Mouse (Mus musculus): ENCODE data around the gene Vmn1r233. TPM values are rescaled to one million over a fixed set of nuclear protein-coding genes. Genes with fewer than 3 reads are reported as not detected.

Vmn1r233 gene
- not detected for polyA plus RNA-seq (2014; fragmentation: Illumina TruSeq; extraction: RNeasy Lipid Tissue Mini Kit (QIAGEN cat#74804); ENCODE audit: low replicate concordance)

DNA sequence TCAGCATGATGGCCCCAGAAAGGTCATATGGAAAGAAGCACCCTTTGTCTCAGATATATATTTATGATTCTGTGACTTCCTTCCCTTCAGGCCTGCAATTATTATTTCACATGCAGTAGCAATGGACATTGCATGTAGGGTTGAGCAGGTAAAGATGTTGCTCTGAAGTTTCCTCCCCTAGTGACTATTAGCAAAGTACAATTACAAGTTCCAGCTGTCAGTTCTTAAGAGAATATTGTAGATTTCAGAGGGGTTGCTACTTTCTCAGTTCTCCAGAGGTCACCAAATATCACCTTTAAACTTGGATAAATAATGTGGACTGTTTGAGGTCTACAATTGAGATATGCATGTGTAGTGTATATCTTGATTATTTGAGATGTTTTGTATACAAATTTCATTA is at the start of gene Vmn1r233:
Vmn1r233 (minus strand) TSS at position 101 of the 400 bp plus-strand sequence.

DNA sequence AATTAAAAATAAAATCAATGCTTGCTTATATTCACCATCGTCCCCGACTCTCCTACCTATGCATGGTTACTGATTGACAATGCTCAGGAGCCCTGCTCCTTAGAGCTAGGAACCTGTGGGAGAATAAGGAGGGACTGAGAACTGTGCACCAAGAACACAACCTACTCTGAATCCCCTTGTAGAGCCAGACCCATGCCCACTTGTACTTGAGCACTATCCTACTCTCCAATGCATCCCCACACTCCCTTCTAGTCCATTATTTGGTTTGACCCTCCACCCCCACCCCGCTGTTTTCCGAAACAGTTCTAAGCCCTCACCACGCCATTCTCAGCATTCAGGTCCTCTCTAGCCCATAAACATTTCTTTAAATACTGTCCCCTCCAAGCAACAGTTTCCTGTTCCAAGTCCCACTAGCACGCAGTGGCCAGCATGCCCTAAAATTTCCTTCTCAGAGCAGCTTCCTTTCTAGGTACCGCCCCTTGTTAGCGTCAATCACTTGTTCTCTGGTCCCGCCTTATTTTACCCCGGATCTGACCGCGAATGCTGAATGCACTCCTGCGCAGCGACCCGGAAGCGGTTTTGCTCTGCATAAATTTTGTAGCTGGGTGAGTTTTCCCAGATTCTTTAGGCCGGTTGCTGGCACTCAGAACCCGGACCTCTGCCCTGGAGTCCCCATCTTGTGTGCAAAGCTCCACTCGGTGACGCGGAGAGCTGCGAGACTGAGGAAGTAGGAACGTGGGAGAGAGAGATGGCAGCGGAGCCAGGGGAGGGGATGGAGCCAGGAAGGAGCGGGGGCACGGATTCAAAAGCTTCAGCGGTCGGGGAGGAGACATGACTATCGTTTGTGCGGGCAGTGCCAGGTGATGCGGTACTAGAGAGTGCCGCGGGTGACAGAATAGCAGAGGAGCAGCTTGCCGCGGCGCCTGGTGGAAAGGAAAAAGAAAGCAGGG is 12.4 kb upstream of the Vmn1r233 start, which contains the start of gene Zfp160:
Zfp160 (plus strand) TSS at position 522 of the 950 bp plus-strand sequence.

DNA sequence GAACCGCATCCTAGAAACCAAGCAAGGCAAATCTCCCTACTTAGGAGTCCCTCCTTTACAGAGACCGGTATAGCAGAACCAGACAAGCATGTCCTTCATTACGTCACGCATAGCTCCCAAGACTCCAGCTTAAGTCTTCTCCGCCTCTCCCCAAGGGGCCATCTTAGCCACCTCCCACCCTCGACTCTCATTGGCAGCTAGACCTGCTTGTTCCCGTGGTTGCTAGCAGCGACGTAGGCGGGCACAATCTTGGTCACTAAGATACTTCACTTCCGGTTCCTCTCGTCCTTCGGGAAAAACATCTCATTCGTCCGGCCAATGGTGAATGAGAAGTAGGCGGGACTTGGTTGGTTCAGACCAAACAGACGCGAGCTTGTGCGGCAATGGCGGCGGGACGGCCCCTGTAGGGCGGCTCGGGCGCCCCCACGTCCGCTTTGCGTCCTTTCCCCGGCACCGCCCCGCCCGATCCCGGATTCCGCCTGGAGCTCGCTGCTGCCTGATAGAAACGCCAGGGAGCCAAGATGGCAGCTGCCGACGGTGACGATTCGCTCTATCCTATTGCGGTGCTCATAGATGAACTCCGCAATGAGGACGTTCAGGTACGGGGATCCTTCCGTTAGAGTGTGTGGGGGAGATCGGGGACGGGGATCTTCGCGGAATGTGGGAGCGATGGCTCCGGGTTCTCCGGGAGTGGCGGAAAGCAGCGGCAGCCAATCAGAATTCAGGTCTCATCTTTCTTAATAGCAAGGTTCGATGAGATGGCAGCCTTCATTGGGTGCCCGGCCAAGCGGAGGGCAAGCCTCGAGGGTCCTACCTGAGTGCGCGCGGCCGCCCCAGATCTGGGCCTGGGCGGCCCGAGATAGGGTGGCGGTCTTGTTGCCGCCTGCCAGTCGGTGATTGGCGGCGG is 51.0 kb downstream of the Vmn1r233 start, which contains the start of gene Ppp2r1a:
Ppp2r1a (plus strand) TSS at position 327 of the 907 bp plus-strand sequence.

Other genes with a start within 250 kb of the Vmn1r233 start
- not detected for gene Vmn1r228, start 210.3 kb downstream of the Vmn1r233 start, polyA plus RNA-seq (2014; fragmentation: Illumina TruSeq; extraction: RNeasy Lipid Tissue Mini Kit (QIAGEN cat#74804); ENCODE audit: low replicate concordance)
- not detected for gene Vmn1r229, start 184.9 kb downstream of the Vmn1r233 start, polyA plus RNA-seq (2014; fragmentation: Illumina TruSeq; extraction: RNeasy Lipid Tissue Mini Kit (QIAGEN cat#74804); ENCODE audit: low replicate concordance)
- not detected for gene Vmn1r230, start 156.0 kb downstream of the Vmn1r233 start, polyA plus RNA-seq (2014; fragmentation: Illumina TruSeq; extraction: RNeasy Lipid Tissue Mini Kit (QIAGEN cat#74804); ENCODE audit: low replicate concordance)
- gene Vmn1r231, start 91.4 kb downstream of the Vmn1r233 start, polyA plus RNA-seq (2014; fragmentation: Illumina TruSeq; extraction: RNeasy Lipid Tissue Mini Kit (QIAGEN cat#74804); ENCODE audit: low replicate concordance): not detected
- not detected for gene Vmn1r232, start 76.8 kb downstream of the Vmn1r233 start, polyA plus RNA-seq (2014; fragmentation: Illumina TruSeq; extraction: RNeasy Lipid Tissue Mini Kit (QIAGEN cat#74804); ENCODE audit: low replicate concordance)
- 14.3 TPM for gene Ppp2r1a, start 51.2 kb downstream of the Vmn1r233 start, polyA plus RNA-seq (2014; fragmentation: Illumina TruSeq; extraction: RNeasy Lipid Tissue Mini Kit (QIAGEN cat#74804); ENCODE audit: low replicate concordance)
- gene Zfp160, start 12.4 kb upstream of the Vmn1r233 start, polyA plus RNA-seq (2014; fragmentation: Illumina TruSeq; extraction: RNeasy Lipid Tissue Mini Kit (QIAGEN cat#74804); ENCODE audit: low replicate concordance): 66.4 TPM
- gene Vmn1r234, start 229.6 kb upstream of the Vmn1r233 start, polyA plus RNA-seq (2014; fragmentation: Illumina TruSeq; extraction: RNeasy Lipid Tissue Mini Kit (QIAGEN cat#74804); ENCODE audit: low replicate concordance): not detected